Mouse (Mus musculus) heart, postnatal 36 days (tissue): ENCODE results near the gene Kcnip4. TPM values are rescaled to one million over a fixed set of nuclear protein-coding genes. Genes with fewer than 3 reads are reported as not detected.

Experiments
- DNase-seq, 2 experiments: peaks; one replicate each; pipeline ENCODE4 v3.0.0; 2021 to 2022
- intact Hi-C: fragments of 180-260 bp; cut with DNase I; formaldehyde crosslinking; loops from one replicate; pipeline ENCODE4 v1.15.1; 2025
- total RNA-seq, 2 experiments: library from RNA; stranded (reverse); gene quantifications; 2 replicates each; pipeline ENCODE4 v1.2.3; 2021

The Kcnip4 gene
- total RNA-seq, 2 experiments from 2014 or later = not detected

DNA sequence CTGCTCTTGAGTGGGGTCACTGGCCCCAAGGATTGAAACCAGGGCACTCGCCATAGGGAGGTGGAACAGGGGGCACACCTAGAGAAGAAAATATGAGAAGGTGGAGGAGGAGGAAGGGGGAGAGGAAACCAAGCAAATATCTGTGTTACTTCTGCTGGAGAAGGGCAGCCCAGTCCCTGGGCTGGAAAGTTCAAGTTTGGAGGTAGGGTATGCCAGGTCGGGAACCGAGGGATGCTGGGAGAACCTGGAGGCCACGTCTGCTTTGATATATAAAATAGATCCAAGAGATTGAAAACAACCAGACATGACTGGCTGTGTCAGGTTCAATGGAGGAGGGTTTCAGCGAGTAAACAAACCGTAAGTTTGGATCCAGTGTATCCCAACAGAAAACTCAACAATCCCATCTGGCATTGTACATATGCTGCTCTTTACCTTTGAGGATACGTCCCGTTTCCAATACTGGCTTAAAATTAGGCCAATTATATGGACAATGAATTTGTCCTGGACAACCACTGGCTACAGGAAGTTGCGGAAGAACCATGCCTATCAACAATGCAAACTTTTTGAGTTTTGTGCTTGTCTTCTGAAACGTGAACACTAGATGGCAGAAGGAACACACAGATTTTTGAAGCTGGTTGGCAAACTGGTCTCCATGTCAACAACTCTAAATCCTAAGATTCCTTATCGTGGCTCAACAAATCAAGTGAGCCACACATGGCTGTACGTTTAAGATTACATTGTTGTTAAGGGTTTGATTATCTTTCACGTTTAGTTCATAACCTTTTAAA lies 155.9 kb downstream of the Kcnip4 start:
- intact Hi-C loops = loop anchor here (5.0 kb wide), 1 partner anchor 848 kb away; no protein-coding TSS in a partner anchor
- no peak for DNase-seq

DNA sequence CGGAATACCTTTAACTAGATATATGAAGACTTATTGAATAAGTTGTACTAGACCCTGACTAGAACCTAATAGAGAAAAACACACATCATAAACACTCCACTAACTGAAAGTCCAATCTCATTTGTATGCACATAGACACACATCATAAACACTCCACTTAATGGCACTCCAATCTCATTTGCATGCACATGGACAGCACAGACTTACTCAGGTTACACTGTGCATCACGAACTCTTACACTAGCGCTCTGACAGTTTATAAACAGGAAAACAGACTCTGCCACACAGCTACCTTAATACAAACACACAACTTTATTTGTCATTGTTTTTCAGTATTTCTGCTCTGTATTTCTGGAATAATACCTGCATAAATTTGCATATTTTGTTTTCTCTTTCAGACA lies 168.3 kb downstream of the Kcnip4 start:
- no peak for DNase-seq
- intact Hi-C loops = no loop called here

DNA sequence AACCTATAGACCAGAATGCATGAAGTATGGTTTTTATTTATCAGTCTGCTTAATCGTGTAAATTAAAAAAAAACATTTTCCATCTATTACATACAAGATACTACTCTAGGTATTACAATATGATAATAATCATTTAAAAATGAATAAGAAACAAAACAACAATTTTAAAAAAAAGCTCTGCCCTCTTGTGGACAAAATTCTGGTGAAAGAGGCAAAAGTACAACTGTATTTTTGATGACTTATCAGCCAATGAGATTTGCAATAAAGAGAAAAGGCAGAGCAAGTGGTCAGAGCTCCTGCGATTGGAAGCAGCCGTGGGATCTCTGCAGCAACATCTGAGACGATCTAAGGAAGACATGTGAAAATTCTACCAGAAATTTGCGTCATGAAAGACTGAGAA lies 172.6 kb downstream of the Kcnip4 start:
- intact Hi-C loops = no loop called here

DNA sequence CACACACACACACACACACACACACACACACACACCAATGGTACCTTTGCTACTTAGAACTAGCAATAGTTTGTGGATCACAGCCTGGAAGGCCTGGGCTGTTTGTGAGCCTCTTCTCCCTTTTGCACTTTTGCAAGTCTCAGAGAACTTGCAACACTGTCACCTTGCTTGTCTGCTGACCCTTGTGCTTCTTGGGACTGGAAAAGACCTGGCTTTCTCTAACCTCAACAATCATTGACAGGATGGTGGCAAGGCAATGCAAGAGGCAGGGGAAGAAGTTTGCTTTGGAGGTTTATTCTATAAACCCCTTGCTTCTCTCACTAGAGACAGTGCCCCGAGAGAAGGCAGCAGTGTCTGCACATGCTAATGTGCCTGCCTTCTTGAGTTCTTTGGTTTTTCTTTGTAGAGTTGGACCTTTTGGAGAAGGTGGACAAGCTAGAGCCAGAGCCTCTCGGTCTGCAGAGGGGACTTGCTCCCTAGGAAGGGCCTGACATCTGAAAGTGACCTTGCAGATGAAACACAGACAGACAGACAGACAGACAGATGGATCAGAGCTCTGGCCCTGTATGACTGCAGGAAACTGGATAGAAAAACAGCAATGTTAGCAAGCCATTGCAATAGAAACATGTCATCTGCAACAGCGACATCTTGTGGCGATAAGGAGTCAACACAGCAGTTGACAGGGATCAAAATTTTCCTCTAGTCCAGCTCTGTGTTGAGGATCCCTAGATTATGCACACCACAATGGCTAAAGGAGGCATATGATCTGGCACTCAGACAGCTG lies 174.4 kb downstream of the Kcnip4 start:
- intact Hi-C loops = loop anchor here (1.0 kb wide), 1 partner anchor 260 kb away; no protein-coding TSS in a partner anchor
- DNase-seq = peak in 1 of 2 experiments; percentile 4

More for the DNA sequence above, 172.6 kb downstream of the Kcnip4 start:
- no peak for DNase-seq

DNA sequence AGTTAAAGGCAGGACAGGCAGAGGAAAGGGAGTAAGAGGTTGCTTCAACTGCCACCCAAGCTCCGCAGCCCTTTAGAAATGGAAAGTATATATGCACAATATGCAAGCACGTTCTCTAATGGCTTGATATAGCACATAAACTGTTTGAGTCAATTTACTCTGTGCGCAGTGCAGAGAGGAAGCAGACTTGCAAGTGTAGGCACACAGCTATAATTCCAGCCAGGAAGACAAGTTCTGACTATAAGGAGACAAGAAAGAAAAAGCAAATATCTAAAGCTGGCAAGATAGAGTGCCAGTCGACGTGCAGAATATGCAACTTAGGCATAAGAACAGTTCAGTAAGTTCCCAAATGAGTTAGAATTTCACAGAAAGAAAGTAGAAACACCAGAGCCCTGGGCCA lies 175.2 kb downstream of the Kcnip4 start:
- no peak for DNase-seq
- intact Hi-C loops = no loop called here

DNA sequence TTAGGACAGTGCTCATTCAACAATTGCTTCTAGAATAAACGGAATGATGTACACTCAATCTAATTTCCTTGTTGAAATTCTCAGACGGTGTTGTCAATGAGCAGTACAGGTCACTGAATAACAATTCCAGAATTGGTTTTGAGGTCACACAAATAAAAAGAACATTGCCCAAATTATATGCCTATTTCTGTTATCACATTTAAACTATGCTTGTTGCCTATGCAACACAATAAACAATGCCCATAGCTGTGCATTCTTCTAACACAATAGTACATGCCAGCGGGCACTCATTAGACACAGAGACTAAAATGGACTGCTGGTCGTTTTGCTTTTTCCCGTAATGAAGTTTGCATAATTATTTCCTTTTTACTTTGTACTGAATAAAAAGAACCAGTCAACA lies 176.2 kb downstream of the Kcnip4 start:
- intact Hi-C loops = no loop called here

DNA sequence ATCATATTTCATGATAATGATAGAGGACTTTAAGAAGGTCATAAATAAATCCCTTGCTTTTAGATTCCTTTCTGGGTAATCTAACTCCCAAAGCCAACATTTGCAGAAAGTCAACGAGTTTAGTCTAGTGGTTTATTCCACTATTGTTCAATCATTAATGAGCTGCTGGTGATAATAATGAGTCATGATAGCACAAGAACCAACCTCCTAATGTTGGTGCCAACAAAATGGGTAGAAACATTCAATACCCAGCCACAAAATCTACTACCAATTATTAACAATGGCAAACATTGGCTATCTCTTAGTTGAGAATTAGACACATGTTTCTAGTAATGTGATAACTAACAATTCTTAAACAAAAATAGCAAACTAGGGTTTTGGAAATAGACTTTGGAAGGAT lies 180.1 kb downstream of the Kcnip4 start:
- intact Hi-C loops = no loop called here
- DNase-seq = no peak

More for the DNA sequence above, 176.2 kb downstream of the Kcnip4 start:
- no peak for DNase-seq

DNA sequence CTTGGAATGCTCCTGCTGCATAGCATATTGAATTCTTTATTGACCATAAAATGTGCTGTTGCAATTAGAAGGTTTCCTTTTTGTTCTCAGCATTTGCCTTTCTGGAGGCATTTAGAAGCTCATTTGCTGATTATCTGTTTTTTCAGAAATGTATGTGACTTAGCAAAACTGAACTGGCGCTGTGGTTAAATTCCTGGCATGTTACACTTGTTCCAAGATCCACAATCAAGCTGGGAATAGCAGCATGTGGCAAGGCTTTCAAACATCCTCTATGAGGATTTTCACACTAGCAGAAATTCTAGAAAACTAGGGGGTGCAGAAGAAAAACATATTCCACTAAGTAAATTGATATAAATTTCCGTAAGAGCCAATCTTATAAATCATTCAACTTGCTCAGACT lies 187.5 kb downstream of the Kcnip4 start:
- no peak for DNase-seq
- intact Hi-C loops = no loop called here

DNA sequence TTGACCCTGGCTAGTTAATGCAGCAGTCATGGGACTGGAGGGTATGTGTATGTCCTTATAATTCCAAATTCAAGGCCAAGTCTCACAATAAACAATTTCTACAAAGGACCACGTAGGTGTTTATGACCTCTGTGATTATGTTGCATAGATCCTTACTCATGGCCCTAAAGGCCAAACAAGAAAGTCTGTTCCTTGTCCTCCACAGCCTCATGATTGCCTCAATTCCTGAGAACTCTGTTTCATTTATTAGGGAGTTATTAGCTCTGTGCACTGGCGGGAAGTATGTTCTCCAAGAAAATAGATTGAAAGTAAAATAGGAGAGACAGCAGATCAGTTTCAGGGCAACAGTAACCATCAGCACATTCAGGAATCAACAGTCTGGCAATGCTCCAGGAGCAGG lies 191.6 kb downstream of the Kcnip4 start:
- intact Hi-C loops = no loop called here
- DNase-seq = no peak

DNA sequence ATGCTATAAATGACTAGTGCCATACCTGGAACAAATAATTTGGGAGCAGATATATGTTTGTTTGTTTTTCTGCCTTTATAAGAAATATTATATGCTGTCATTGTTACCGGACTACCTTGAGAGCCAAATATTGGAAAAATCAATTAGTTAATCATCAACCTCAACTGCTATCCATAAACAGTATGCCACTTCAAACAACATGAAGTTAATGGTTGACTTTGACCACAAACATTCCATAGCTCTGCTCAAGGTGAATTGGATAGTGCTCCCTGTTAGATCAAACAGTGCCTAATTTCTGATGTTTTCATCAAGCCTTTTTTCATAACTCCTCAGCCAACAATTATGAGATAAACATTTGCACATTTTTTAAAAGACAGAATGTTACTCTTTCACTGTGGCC lies 195.7 kb downstream of the Kcnip4 start:
- intact Hi-C loops = no loop called here
- DNase-seq = no peak

DNA sequence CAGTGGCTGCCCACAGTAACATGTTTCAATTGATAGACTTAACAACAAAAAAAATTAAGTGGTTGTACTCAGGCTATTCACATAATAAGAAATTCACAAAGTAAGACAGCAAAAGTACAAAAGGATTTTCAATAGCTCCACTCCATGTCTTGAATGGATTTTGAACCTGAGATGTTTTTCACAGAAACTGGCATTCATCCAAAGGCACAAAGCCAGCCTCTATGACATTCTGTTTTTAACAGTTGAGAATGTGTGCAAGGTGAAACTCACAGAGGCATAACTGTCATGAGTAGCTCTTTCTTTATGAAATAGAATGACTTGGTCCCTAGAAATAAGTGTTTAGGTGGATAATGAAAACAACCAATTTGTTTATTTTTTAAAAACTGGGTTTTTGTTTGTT lies 206.0 kb downstream of the Kcnip4 start:
- DNase-seq = no peak
- intact Hi-C loops = no loop called here

DNA sequence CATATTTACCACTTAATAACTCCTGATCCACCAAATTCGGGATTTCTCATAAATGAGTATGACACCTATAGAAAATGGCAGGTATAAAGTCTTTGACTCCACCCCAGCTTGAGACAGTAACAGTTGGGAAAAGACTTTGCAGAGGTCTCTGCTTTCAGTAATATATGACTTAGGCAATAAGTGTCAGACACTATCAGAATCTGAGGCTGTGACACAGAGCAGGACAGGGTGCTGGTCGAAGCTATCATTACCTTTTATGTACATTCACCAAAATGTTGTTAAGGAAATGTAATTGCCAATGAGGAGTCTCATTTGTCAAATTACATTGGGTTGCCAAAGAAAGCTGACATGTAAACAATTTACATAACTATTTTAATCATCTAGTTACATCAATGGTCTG lies 206.8 kb downstream of the Kcnip4 start:
- DNase-seq = no peak
- intact Hi-C loops = no loop called here

DNA sequence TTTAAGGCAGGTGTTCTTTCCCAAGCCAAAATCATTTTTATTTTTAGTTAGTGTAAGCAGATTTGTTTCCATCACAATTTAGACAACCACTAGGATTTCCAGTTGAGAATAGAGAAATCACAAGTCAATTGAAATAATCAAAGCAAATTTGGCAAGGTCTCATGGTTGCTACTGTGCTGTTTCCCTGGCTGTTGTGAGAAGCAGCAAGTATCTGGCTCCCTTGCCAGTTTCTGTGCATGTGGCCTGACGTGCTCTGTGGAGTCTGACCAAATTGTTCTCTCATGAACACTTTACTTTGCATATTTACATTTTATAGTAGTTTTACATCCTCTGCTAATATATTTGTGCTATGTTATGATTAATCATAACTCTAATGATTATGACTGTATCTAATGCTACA lies 217.9 kb downstream of the Kcnip4 start:
- DNase-seq = no peak
- intact Hi-C loops = no loop called here

DNA sequence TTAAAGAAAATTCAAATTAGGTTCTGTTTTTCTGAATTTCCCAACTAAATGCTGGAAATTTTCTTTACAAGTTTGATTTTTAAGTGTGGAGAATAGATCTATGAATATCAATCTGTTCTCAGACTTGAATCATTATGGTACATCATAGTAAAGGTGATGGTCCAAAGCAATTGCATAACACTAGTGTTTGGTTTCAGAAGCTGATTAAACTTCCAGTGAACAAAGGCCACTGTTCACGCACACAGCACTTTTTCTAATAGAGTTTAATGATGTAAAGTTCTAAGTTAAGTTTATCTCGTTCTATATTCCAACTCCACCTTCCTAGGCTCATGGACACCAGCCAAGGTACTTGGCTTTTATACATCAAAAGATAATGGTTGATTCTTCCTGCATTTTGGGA lies 219.4 kb downstream of the Kcnip4 start:
- DNase-seq = no peak
- intact Hi-C loops = no loop called here

DNA sequence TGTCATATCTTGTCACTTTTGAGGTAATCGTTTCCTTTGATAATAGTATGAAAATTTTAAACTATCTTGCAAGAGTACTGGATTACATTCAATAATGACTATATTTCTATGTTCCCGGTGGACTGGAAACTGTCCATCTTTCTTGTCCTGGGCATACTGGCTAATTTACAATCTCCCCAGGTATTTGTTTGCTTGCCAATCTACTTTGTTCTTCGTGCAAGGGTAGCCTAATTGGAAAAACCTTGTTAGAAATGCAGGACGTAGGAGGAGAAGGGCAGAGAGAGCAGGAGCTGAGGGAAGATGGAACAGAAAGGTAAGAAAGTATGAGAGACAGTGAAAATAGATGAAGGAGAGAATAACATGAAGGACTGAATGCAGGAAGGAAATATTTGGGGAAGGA lies 226.1 kb downstream of the Kcnip4 start:
- intact Hi-C loops = no loop called here
- no peak for DNase-seq

DNA sequence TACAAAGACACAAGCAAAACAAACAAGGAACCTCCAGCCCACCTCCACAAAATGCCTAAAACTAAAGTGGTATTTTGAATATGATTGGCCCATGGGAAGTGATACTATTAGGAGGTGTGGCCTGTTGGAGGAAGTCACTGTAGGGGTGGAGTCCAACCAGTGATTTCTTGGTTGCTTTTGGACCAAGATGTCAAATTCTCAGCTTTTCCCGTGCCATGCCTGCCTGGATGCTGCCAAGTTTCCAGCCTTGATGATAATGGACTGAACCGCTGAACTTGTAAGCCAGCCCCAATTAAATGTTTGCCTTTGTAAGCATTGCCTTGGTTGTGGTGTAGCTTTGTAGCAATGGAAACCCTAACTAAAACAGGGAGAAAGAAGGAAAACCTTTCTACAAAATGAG lies 232.3 kb downstream of the Kcnip4 start:
- no peak for DNase-seq
- intact Hi-C loops = no loop called here

DNA sequence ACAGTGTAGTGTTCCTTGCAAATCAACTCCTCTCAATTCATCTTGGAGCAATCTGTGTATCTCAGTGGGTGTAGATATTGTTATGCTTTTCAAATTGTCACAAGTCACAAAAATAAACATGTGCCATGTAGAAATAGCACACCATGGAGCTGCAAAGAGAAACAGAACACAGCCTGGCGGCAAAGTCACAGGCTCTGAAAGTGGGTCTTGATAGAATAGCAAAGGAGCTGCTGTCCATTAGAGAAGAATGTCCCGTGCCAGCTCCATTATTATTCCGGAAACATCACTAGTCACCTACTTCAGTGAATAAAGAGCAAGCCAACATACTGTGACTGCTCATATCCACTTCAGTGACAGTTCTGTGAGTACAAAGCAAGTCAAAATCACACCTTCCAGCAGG lies 232.9 kb downstream of the Kcnip4 start:
- intact Hi-C loops = no loop called here
- no peak for DNase-seq

DNA sequence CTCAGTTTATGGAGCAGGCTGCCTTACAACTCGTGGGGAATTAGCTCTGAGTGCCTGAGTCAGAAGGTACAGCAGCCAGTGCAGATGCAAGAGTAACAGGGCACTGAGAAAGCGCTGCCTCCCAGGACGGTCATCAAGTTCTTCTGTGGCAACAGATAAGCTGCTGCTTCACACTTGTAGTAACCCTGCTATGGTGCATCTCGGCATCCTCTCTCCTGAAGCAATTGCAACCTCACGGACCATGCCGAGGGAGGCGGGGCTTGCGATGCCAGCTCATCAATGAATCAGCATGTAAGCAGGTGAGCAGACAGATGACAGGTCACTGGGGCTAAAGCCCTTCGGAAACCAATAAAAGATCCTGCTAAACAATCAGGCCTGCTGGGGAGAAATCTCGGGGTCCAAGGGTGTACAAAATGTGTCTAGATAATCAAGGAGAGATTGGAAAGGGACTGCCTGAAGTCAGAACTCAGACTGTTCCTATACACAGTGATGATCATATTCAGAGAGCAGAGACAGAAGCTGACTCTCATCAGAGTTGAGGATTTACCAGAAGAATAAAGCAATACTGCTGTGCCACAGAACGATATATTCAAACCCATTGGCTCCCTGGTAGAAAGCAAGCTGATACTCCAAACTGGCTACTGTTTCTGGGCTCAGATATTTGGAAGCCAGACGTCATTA lies 239.1 kb downstream of the Kcnip4 start:
- DNase-seq = no peak
- intact Hi-C loops = no loop called here

DNA sequence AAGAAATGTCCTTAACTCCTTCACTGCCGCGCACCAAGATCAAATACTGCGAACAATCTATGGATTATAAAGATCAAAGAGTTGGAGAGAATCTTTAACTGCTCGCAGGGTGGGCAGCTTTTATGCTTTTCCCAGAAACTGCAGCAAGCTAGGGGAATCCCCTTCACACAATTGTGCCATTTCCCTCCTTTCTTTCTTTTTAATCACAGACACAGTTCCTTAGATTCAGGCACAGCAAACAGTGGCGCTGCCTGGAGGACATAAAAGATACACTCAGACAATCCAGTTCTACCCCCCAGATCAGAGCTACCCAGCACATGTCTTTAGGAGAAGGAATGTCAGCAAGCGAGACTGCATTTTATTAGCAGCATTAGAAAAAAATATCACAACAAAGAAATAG lies 239.9 kb downstream of the Kcnip4 start:
- intact Hi-C loops = no loop called here
- no peak for DNase-seq

DNA sequence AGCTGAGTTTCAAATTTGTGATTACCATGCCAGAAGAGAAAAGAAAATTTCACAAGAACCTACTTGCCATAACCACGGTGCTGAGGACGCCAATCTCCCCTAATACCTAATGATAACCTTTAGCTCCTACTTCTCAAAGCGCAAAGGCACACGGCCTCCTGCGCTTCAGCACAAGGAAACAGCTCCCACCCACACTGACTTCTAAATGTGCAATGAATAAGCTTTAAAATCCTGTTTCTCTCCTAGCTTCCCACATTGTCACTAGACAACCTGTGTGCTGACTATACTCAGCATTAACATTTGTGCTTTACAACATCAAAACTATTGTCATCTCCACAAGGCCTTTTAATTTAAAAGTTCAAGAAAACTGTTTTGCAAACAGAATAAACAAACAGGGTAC lies 241.3 kb downstream of the Kcnip4 start:
- intact Hi-C loops = no loop called here
- no peak for DNase-seq

DNA sequence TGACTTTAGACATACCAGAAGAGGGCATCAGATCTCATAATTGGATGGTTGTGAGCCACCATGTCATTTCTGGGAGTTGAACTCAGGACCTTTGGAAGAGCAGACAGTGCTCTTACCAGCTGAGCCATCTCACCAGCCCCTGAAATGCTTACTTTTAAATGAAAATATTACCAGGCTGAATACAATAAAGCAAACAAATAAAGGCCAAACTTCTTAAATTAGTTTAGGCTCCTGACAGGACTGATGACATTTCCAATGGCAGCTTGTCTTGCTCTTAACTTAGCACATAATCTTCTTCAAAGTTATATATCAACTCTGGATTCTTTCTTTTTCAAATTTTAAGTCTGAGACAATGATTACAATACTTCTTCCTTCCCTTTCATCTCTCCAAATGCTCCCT lies 252.8 kb downstream of the Kcnip4 start:
- DNase-seq = no peak
- intact Hi-C loops = no loop called here

DNA sequence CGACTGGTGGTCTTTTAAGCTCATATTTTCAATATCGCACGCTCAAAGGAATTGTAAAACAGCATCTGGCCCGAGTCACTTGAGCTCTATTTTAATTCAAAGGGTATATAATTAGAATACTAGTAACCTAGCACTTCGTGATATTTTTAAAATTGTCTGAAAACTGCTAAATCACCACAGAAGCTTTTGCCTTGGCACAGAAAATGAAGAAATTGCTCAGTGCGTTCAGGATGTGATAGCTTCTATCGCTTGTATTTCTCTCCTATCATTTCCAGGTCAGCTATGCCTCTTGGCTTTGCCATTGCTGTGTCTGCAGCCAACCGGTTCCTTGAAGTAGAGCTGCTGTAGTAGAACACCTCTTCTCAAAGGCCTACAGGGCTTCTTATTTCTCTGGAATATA lies 255.9 kb downstream of the Kcnip4 start:
- DNase-seq = no peak
- intact Hi-C loops = no loop called here
